Mouse (Mus musculus) thymus, adult 2 months (tissue): ENCODE data around the gene Clec2g.

Source experiments
- CTCF ChIP-seq: fragments of 200-500 bp; IDR thresholded peaks from 2 replicates; pipeline ENCODE4 v1.5.1; 2012; ENCODE audit warnings: mild to moderate bottlenecking, control low read depth, low read length, moderate library complexity, borderline replicate concordance; ENCODE audit not compliant: control insufficient read depth, poor library complexity, insufficient read depth; ENCODE audit errors: extremely low read depth
- POLR2A ChIP-seq: fragments of 200-500 bp; IDR thresholded peaks from 2 replicates; pipeline ENCODE4 v1.6.1; 2012; ENCODE audit warnings: mild to moderate bottlenecking, low read length, control low read depth, moderate library complexity; ENCODE audit not compliant: control insufficient read depth, poor library complexity, insufficient read depth; ENCODE audit errors: extremely low read depth

- TF ChIP-seq CTCF: no peak
- TF ChIP-seq POLR2A: no peak
Observed at GRCm38 (mm10) chr6:129008552-129008951, 74.4 kb downstream of the Clec2g start.
